Mouse (Mus musculus): Measurements from ENCODE around the gene Kifc3. TPM values are rescaled to one million over a fixed set of nuclear protein-coding genes. Genes with fewer than 3 reads are reported as not detected.

Kifc3 gene
- total RNA-seq, 1 experiment from 2014 or later = 0.73 TPM

DNA sequence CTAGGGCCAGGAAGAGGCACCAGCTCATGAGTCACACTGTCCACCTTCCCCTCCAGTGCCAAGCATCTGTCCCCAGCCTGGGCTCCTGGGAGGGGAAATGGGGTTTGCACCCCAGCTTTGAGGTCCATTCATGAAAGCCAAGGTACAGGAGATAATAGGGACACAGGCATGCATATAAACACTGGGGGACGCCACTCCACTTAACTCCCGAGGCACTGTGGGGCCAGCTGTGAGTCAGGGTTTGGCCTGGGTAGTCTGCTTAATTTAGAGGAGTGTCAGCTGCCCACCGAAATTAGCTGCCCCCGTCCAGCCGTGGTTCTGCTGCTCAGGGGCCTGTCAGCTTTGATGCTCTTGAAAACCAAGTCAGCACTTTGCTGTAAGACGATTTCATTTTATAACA, 39.8 kb downstream of the Kifc3 start:
- no peak for ATAC-seq (replicated peaks; ENCODE audit: low read depth, poor library complexity, severe bottlenecking)

DNA sequence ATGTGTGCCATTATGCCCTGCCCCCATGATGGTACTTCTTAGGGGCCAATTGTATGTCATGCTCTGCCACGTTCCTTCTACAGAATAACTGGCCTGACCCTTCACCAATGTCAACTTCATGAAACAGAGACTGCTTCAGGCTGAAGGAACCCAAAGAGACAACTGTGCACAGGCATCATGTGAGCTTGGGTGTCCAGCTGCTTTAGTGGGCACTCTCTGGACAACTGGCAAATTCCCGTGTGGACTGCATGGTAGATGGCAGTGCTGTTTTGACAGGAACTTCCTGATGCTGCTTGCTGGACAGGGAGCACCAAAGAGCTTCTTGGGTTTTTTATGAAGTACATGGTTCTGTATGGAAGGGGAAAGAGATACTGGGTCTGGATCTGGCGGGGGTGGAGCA, 43.3 kb downstream of the Kifc3 start:
- ATAC-seq (replicated peaks; ENCODE audit: low read depth, poor library complexity, severe bottlenecking) = no peak

DNA sequence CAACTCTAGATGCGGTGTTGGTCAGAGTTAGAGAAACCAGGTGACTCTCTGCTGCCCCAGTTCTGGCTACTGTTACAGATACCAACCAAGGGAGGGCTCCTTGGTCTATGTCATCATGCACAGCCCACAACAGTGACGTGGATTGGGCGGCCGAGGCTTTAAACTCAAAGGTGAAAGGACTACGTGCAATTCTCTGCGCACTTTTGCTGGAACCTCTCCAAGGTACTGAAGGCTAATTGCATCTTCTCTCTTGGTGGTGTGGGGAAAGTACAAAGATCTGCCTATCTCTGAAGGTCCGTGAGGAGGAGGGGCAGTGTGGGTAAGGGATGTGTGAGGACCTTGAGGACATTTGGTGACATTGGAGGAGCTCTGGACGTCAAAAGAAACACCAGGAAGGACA, 44.0 kb downstream of the Kifc3 start:
- ATAC-seq (replicated peaks; ENCODE audit: low read depth, poor library complexity, severe bottlenecking) = no peak

DNA sequence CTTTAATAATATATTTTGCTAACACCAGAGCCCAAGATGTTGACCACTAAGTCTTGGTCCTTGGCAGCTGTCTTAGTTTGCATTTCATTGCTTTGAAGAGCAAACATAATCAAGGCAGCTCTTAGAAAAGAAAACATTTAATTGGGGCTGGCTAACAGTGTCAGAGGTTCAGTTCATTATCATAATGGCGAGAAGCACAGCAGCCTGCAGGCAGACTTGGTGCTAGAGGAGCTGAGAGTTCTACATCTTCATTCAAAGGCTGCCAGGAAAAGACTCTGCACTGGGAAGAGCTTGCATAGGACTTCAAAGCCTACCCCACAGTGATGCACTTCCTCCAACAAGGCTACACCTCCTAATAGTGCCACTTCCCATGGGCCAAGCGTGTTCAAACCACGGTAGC, 45.5 kb downstream of the Kifc3 start:
- no peak for ATAC-seq (replicated peaks; ENCODE audit: low read depth, poor library complexity, severe bottlenecking)

DNA sequence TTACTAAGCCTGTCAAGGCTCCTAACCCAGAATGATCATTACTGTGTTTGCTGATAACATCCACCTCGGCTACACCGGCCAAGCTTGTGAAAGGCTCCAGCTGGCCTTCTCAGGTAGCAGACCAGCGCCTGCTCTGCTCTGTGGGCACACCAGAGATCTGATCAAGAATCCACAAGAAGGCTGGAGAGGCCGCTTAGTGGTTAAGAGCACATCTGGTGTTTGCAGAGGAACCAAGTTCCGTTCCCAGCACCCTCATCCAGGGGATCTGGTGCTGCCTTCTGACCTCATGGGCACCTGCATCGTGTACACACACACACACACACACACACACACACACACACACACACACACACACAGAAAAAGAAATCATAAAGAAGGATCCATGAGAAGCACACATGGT, 46.5 kb downstream of the Kifc3 start:
- no peak for ATAC-seq (replicated peaks; ENCODE audit: low read depth, poor library complexity, severe bottlenecking)

DNA sequence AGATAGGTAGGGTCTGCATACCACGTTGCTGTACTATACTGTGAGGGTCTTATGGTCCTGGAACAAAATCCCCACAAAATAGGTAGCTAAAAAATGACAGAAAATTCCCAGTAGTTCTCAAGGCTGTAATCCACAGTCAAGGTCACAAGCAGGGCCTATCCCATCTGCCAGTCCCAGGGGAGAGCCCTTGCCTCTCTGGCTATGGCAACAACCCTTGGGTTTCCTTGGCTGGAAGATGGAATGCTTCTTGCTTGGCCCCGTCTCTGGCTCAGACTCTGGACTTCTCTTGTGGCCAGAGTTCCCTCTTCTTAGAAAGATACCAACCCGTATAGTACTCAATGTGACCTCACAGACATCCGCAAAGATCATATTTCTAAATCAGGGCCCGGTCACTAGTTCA, 47.3 kb downstream of the Kifc3 start:
- ATAC-seq (replicated peaks; ENCODE audit: low read depth, poor library complexity, severe bottlenecking) = no peak

DNA sequence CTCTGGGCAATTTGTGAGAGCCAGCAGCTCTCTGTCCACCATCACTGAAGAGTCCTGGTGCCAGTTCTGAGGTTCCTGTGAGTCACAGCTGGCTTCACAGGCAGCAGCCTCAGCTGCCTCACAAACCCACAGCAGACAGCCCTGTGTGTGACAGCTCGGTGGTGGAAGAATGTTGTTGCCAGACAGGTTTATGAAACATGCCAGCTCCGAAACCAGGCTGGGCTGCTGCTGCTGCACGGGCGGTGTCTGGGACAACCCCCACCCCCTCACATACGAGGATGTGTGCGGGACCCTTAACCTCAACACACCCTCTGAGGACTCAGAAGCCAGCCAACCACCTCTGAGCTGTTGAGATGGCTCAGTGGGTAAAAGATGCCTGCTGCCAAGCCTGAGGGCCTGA, 48.0 kb downstream of the Kifc3 start:
- no peak for ATAC-seq (replicated peaks; ENCODE audit: low read depth, poor library complexity, severe bottlenecking)

DNA sequence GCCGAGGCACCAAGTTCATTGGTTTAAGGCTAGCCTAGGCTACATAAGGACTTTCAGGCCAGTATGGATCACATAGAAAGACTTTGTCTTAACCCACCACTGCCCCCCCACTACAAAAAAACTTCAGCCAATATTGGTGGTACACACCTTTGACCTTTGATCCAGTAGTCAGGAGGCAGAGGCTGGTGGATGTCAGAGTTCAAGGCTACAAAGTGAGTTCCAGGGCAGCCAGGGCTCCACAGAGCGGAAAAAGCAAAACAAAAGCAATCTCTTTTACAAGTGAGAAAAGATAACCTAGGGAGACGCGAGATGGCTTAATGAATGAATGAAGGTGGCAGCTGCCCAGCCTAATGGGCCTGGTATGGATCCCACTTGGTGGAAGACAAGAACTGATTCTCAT, 48.6 kb downstream of the Kifc3 start:
- ATAC-seq (replicated peaks; ENCODE audit: low read depth, poor library complexity, severe bottlenecking) = no peak

DNA sequence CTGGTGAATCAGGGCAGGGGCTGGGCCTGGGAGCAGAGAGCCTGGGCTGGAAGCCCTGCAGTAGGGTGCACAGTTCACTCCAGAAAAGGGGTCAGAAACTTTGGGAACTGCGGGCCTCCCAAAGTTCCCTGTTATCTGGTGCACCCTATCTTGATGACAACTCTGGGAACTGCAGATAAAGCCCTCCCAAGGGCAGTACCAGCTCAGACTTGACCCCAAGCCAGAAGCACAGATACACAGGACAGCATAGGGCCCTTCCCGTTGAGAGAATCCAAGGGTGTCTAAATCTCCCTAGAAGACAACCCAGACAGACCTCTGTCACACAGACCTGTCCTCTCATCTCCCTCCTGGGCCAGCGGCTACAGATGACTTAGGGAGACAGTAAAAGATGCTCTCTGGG, 52.0 kb downstream of the Kifc3 start:
- no peak for ATAC-seq (replicated peaks; ENCODE audit: low read depth, poor library complexity, severe bottlenecking)

DNA sequence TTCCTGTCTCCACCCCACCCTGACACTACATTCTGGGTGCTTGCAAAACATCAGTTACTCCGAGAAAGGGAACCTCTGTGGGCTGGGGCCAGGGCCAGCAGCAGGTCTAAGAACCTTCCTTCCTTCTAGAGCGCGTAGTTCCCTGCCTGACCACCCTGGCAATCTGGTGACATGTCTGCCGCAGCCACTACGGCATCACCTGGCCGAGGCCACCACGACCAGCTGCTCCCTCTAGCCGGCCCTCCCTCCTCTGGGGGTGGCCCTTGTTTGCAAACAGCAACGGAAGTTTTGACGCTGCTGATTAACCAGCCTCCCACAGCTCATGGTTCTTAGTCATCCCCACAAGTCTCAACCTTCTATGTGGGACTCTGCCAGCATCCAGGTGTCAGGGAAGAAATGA, 53.2 kb downstream of the Kifc3 start:
- peak; percentile 85 for ATAC-seq (replicated peaks; ENCODE audit: low read depth, poor library complexity, severe bottlenecking)

DNA sequence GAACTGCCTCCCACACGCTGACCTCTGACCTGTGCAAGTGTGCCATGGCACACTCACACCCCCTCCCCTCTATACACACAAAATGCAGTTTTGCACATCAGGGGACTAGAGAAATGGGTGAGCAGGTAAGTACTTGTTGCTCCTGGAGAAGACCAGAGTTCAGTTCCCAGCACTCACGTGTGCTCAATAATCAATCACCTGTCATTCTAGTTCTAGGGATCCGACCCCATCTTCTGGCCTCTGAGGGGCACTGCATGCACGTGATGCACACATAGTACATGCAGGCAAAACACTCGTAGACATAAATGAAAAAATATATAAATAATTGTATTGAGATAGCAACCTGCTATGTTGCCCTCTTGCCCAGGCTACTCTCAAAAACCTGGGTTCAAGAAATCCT, 55.8 kb downstream of the Kifc3 start:
- ATAC-seq (replicated peaks; ENCODE audit: low read depth, poor library complexity, severe bottlenecking) = no peak

DNA sequence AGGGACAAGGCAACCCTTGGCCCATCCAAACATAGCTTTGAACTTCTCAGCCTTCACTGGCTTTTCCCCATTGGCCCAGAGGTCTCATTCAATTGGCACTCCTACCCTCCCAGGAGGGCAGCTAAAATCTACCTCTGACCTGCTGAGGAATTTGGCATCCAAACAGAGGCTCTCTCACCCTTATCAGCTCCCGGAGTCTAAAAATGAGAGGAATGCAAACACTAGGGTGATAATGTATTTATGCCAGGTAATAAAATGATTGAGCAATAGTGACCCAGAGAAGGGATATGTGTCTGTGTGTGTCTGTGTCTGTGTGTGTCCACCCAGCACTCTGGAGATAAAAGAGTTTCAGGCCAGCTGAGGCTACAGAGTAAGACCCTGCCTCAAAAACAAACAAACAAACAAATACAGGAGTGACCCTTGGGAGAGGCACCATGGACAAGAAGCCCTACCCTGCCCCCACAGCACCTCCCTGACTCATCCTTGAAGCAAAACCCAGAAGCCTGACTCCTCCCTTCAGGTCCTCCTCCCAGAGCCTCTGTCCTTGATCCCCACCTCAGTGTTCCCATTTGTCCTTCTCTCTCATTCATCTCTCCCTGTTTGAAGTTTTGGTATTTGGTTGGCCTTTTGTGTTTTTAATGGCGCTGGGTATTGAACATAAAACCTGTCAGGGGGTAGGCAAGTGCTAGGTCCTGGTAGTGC, 56.4 kb downstream of the Kifc3 start:
- no peak for ATAC-seq (replicated peaks; ENCODE audit: low read depth, poor library complexity, severe bottlenecking)

DNA sequence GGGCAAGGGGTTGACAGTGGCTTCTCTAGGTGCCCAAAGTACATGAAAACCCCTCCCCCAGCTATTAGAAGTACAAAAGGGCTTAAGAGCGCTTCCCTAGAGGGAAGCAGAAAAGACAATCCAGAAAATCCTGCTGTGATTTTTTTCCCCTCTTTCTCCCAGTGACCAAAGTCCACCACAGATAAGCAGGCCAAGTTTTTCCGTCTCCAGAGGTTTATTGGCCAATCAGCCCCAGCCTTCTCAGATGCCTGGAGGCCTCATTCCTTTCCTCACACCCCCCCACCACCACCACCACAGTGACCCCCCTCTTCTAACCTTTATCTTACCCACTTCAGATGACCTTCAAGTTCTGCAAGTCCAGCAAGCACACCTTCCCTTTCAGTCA, 58.0 kb downstream of the Kifc3 start:
- no peak for ATAC-seq (replicated peaks; ENCODE audit: low read depth, poor library complexity, severe bottlenecking)

DNA sequence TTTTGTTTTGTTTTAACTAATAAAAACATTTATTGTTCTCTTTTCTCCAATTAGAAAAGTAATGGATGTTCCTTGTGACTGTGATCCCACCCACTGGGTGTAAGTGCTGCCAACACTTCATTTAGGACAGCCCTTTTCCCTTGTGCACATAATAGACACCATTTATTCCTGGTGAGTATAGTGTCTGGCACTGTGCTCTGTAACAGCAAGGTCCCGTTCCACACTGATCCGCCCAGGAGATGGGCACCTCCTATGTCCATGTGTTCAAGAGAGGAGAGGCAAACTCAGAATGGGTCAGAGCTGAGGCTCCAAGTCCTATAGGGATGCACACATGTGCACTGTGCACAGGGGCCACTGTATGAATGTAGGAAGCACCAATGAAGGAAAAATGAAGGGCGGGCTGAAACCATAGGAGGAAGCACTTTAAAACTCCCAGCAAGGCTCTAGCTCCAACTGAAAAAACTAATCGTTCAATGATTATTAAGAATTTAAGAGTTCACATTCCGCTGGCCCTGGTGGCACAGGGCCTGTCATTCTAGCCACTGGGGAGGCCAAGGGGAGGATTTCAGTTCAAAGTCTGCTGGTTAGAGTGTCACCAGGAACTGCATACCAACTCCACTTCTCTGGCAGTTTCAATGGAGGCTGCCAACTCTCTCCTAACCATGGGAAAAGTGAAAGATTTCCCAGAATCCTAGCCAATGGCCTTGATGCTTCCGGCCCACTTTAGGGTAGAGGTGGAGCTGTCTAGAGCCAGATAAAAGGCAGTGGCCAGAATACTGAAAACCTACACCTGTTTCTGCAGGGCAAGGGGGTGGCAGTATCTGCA, 58.6 kb downstream of the Kifc3 start:
- ATAC-seq (replicated peaks; ENCODE audit: low read depth, poor library complexity, severe bottlenecking) = no peak

DNA sequence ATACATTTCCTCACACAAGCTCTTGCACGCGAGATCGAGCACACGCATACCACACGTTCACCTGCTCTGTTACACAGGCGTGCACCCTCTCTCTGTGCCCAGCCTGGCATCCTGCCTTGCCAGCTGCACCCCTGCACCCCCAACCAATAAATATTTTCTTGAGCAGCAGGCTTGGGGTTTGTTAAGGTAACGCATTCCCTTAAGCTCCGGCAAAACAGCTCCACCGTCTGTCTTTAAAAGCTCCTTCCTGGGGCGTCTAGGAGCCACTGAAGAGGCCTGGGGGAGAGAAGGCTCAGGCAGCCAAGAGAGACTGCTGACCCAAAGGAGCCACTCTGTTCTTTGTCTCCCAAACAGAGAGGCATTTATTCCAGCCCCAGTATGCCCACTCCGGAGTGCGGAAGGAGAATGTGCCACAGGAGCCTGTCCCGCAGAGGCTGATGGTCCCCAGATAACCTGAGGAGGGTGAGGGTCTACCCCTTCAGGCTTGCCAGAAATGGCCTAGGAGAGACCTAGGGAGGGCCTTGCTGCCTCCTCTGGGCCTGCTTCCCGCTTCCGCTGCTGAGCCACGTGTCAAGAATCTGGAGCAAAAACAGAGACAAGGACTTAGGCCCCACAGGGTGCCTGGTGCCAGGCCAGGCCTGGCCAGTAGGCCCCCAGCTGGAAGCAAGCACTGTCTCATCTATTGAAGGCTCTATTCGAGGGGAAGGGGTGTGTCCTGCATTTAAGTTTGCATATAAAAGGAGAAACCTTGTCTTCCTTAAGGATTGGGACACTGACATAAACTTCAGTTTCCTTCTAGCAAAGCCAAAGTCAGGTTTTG, 59.4 kb downstream of the Kifc3 start:
- ATAC-seq (replicated peaks; ENCODE audit: low read depth, poor library complexity, severe bottlenecking) = no peak; the same call in 1 of the 2 replicates

DNA sequence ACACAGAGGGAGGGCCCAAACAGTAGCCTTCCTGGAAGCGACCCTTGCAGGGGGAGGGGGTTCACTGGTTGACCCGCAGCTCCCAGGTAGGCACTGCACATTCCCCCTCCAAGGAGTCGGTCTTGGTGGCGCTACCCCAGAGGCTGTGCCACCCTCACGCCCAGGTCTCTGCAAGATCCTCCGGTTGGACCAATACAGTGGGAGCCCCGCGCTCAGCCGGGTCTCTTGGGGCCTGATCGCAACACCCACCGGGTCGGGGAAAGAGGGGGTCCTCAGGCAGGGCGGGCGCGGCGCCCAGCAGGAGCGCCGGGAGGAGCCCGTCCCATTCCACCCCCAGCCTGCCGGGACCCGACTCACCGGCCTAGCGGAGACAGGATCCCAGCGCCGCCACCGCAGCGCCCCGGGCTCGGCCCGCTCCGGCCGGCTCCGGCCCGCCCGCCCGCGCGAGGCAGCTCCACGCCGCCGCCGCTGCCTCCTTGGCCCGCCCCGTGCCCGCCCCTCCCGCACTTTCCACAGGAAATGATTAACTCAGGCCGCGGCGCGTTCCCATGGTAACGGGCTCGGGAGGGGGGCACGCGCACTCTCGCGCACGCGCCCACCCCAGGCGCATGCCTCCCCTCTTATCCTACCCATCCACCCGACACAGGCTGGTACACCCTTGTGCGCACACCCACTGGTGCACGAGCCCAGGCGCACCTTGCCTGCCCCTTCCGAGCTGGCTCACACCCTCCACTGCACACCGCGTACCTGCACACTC, 60.4 kb downstream of the Kifc3 start:
- ATAC-seq (replicated peaks; ENCODE audit: low read depth, poor library complexity, severe bottlenecking) = peak; percentile 58

DNA sequence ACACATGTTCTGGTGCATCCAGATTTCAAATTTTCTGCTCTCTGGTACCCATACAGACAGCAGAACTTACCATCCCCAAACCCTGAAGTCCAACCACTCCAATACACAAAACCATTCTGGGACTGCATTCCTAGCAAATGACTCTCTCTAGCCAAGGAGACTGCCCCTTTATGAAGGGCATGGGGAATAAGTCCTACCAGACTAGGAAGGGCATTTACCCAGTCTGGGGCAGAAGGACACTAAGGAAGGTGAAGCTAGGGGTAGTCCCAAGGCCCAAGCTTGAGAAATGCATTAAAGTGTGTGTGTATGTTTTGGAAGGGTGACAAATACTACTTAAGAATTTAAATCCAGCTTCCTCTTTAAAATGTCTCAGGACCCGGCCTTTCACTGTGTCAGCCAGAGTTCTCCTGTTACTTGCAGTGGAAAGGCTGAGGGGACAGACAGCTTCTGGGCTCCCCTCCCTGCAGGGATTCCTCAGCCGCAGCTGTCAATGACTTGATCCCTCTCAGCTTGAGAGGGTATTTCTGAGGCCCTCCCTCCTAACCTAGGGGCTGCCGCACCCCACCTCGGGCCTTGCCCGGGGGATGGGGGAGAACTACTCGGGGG, 61.0 kb downstream of the Kifc3 start:
- ATAC-seq (replicated peaks; ENCODE audit: low read depth, poor library complexity, severe bottlenecking) = peak; percentile 8; the same call in 1 of the 2 replicates

DNA sequence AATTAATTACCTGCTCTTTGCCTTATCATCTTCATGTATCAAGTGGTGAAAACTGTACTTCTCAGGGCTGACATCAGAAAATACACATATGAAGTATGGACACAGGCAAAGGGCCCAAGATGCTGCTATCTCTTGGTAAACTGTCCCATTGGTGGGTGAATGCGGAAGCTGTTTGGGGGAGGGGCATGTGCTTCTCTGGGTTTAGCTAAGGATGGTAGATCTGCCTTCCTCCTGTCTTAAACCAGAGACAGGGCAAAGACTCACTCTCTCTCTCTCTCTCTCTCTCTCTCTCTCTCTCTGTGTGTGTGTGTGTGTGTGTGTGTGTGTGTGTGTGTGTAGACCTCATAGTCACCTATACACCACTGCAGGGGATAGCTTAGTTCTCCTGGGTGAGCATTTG, 61.6 kb downstream of the Kifc3 start:
- ATAC-seq (replicated peaks; ENCODE audit: low read depth, poor library complexity, severe bottlenecking) = no peak

DNA sequence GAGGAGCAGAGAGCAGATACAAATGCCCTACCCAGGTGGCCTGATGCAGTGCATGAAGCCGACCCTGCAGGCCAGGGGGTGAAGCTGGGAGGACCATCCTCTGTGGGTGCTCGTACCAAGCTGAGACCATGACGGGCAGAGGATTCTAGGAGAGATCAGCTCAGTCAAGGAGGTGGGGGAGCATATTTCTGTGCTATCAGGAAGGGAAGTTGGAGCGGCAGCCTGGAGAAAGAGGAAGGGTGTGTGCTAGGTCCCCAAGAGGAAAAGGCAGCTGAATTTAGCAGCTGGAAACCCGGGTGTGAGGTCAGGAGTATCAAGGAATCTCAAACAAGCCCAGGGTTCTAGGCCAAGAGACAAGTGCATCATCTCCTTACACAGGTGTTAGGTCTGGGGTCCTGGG, 62.1 kb downstream of the Kifc3 start:
- no peak for ATAC-seq (replicated peaks; ENCODE audit: low read depth, poor library complexity, severe bottlenecking)

DNA sequence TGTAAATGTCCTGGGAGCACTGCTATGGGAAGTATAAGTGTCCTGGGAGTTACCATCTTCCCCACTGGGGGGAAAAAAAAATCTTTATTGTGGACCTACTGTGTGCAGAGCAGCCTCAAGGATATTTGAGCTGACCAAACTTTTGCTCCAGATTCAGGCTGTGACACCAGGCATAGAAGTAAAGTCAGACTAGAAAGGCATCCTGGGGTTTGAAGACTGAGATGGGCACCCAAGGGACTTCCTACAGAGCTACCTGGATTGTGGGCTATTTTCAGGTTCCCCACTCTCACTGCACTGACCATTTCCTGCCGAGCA, 63.6 kb downstream of the Kifc3 start:
- no peak for ATAC-seq (replicated peaks; ENCODE audit: low read depth, poor library complexity, severe bottlenecking)
